Mouse (Mus musculus) spleen, postnatal 4 days (tissue): ENCODE measurements at regions not wholly inside any gene's neighbourhood (a gene's known extent, or its start where the extent isn't known, plus 50 kb on each side); places are given as distances from the start of the nearest gene placed in this dataset.

ENCODE experiments used
- DNase-seq, 2 experiments: peaks; one replicate each; pipeline ENCODE4 v3.0.0; 2022; ENCODE audit warnings: low spot score in 2 of 2

GRCm38 (mm10) chr15:31173309-31174115 is 50.6 kb upstream of the Dap start:
- no peak for DNase-seq
